Mouse (Mus musculus) thymus, adult 18-20 months (tissue): ENCODE results near the gene Zfp277.

ENCODE experiments used
- DNase-seq, 2 experiments: peaks; one replicate each; pipeline ENCODE4 v3.0.0; 2022; ENCODE audit warnings: mixed read lengths in 2 of 2

Gene Zfp277

GRCm38 (mm10) chr12:40438049-40438448, 7.7 kb downstream of the Zfp277 start:
- DNase-seq = no peak

DNA sequence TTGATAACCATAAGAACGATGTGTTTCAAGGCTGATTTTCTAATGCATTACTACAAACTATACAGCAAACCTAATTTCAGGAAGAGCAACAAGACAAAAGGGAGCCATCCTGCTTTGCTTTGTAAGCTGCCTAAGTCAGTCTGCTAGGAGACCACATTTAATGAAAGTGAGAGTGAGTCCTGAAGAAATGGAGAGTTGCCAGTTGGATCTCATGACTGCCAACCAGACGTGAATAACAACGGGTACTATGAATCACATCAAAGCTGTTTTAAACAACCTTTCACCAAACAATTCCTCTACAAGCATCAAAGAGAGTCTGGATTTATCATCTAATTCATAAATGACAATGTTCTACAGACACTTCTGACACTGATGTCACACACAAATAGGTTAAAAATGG, 11.6 kb downstream of the Zfp277 start:
- DNase-seq = no peak

DNA sequence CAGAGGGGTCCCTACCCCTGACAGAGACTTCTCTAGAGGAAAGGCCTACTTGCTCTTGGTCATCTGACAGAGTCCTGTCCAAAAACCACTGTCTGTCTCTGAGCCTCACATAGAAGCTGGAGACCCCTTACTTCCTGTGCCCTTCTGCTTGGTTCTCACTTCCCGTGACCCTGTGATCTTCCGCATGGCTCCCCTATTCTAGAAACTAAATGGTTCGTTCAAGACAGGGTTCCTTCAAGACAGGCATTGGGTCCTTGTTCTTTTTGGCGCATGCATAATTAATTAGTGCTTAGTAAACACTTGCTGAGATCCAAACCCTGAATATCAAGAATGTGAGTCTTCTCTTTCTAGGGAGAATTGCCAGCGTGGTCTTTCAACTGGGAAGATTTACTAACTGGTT, 14.6 kb downstream of the Zfp277 start:
- DNase-seq = no peak

GRCm38 (mm10) chr12:40429976-40430375, 15.7 kb downstream of the Zfp277 start:
- no peak for DNase-seq

DNA sequence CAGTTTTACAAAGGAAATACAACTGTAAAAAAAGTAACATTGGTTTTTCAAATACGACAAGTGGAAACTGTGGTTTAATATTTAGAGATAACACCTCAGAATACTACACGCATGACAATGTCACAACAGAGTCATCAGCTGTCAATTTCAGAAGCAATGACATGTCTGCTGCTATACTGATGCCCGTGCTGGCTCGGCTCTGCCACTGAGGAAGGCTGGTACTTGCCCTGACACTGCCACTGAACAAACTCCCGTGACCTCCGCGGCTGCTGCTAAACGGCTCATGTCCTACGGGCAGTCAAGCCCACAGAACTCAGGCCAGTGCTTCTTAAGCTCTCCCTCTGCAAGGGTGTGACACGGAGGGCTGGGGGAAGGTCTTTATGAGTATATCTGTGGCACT, 18.1 kb downstream of the Zfp277 start:
- no peak for DNase-seq

- no peak for DNase-seq
Measured at GRCm38 (mm10) chr12:40424991-40425390, 20.7 kb downstream of the Zfp277 start.

GRCm38 (mm10) chr12:40417257-40417656, 28.4 kb downstream of the Zfp277 start:
- no peak for DNase-seq

DNA sequence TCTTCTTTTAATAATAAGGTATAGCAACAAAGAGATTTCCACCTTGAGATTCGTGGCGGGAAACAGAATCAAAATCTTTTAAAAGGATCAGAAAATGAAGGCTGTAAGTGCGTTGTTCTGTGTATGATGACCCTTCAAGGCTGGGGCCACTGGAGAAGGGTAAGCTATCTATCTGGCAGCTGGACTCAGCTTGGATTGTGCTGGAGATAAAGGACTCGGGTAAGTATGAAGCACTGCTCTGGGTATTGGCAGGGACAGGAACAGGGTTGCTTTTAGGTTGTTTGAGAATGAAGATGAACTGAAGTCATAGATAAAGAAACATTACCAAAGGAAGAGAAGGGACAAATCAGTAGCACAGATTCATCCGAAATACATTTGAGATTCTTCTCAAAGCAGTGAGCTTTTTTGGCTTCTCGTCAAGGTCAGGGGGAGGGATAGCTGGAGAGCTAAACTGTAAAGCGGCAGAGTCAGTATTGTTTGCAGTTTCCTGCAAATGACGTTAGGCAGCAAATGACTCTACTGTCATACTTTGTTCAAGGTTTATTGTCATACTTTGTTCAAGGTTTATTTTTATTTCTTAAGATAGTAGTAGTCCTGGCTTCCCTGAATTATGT, 30.3 kb downstream of the Zfp277 start:
- DNase-seq = no peak

DNA sequence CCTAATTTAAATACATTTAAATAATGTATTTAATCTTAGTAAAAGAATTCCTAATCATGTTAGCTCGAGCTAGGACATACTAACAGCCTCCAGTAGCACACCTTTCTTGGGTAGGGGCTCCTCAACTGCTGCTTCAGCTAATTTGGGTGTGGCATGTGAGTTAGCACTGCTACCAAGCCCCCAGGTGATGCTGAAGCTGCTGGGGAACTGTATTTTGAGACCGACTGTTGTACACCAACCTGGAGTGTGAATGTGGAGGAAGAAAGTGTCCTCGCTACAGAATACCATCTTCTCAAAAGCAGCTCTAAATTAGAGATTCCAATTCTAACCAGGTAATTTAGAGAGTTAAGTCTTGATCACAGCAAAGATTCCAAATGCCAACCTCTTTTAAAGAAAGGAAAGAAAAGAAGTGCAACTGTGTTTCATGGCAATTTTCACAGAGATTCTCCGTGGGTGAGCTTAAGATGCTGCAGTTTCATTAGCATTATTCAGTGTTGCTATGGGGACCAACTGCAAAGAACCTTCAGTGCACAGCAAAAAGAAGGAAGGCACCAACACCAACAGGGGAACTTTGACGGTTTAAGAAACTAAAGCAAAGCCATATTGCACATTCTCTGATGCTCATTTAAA, 30.9 kb downstream of the Zfp277 start:
- no peak for DNase-seq

GRCm38 (mm10) chr12:40399812-40400211, 45.9 kb downstream of the Zfp277 start:
- no peak for DNase-seq

- DNase-seq = no peak
Measured at GRCm38 (mm10) chr12:40399386-40399785, 46.3 kb downstream of the Zfp277 start.

- DNase-seq = no peak
Measured at GRCm38 (mm10) chr12:40398916-40399315, 46.8 kb downstream of the Zfp277 start.

- DNase-seq = no peak
Measured at GRCm38 (mm10) chr12:40392869-40393268, 52.8 kb downstream of the Zfp277 start.

DNA sequence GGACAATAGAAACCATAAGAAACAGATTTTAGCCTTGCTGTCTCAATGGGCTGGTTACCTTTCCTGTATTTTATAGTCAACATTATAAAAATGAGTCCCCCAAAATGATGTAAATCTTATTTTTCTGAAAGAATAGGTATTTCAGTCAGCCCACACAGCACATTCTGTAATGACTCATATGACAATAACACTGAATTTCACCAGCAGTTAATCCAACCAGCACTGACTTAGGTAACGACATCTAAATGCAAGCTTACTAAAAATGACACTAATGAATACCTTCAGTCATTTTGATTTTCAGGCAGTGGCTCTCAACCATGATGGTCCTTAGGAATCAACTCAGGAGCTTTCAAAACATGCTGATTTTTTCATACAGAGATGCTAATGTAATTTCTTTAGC, 54.4 kb downstream of the Zfp277 start:
- DNase-seq = no peak

DNA sequence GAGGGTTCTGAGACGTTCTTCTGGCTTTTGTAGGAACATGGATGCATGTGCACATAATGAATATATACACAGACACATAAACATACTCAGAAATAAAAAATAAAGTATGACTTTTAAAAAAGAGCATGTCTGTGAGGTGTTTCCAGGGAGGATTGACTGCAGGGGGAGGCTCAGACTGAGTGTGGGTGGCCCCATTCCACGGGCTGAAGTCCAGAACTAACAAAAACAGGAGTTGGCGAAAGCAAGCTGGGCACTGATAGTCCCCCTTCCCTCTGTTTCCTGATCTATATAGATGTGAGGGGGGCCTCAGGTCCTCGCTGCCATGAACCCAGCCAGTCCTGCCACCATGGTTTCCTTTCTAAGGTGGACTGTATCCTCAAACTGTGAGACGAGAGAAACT, 57.9 kb downstream of the Zfp277 start:
- no peak for DNase-seq

DNA sequence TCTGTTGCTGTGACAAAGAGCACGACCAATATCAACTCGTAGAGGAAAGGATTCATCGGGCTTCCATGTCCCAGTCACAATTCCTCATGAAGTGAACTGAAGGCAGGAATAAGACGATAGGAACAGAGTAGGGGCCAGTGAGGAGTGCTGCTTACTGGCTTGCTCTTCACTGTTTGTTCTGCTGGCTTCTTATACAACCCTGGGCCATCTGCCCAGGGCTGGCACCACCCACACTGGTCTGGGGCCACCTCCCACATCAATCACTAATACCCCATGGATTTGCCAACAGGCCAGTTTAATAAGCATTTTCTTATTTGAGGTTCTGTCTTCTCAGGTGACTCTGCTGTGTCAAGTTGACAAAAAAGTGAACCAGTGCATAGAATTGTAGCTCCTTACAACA, 60.4 kb downstream of the Zfp277 start:
- no peak for DNase-seq

DNA sequence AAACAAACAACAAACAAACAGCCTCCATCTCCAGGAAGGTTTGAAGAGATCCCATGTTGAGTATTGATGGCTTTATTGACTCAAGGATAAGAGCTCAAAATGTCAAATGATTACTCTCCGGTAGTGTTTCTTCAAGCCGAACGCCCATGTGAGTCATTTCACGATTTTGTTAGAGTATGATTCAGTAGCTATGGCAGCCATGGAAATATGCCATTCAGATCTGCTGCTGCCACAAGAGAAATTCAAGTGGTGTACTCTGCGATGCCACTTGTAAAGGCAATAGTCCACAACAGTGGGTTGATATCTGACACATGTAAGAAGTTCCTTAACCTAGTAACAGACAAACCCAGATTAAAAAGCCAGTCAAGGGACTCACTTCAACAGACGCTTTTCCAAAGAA, 62.0 kb downstream of the Zfp277 start:
- no peak for DNase-seq

DNA sequence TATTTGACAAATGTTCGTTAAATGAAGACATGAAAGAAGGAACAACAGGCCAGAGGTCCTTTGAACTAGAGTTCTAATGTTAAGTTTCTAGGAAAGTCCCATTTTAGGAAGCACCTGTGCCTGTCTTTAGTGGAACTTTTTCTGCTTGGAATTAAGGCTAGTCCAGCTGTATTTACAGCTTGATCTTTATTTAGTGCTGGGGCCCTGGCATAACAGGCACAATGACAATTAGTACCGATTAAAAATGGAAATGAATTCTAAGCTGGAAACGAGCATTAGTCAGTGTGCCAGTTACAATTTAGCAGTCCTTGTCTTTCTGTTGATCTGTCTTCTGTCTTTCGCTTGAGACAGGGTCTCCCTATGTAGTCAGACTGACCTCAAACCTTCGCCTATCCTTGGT, 63.2 kb downstream of the Zfp277 start:
- DNase-seq = no peak

DNA sequence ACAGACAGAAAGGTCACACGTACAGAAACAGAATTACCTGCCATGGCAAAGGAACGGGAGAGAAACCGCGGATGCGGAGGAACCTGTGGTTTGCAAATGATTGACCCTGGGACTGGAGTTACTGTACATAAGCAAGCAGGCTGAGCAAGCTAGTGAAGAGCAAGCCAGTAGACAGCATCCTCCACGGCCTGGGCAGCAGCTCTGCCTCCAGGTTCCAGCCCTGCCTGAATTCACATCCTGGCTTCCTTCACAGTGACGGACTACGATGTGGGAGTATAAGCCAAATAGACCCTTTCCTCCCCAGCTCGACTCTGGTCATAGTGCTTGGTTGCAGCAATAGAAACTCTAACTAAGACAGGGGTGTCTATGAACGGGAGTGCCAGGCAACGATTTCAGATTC, 63.9 kb downstream of the Zfp277 start:
- DNase-seq = no peak

DNA sequence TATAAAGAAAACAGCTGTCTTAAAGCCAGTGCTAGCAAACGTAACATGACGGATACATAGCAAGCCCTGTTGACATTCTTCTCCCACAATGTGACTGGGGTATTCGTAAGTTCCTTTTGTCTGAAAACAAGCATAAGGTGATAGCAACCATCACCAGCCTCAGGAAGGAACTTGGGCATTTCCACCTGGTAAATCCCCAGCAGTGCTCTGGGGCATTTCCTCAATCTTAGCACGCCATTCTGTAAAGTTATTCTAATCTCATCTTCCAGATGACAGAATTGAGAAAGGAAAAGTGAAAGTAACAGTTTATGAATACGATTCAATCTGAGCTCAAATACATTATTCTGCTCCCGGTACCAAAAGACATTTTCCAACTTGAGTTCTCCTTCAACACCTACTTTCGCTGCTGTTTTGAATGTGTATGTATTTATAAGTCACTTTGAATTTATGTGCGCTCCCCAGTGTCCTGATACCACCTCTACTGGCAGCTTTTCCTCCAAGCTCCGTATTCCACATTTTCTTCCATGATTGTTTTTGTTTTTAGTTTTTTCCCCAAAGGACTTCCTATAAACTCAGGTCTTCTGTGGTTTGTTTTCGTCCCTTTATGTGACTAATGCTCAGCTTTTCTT, 64.4 kb downstream of the Zfp277 start:
- DNase-seq = no peak

DNA sequence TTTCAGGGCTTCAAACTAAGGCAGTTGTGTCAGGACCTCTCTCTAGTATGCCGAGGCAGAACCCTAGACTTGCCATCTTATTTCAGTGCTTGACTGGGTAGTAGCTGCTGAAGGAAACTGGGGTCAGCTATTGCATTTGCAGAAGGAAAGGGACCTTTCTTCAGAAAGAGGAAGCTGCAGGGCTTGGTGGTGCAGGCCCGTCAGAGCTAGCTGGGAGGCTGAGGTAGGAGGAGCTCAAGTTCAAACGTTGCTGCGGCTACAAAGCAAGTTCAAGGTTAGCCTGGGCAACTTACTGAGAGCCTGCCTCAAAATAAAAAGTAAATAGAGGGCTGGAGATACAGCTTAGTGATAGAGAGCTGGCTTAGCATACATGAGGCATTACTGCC, 66.2 kb downstream of the Zfp277 start:
- DNase-seq = no peak

- DNase-seq = no peak
Measured at GRCm38 (mm10) chr12:40378621-40379537, 66.8 kb downstream of the Zfp277 start.

GRCm38 (mm10) chr12:40351879-40352278, 93.8 kb downstream of the Zfp277 start:
- DNase-seq = no peak

DNA sequence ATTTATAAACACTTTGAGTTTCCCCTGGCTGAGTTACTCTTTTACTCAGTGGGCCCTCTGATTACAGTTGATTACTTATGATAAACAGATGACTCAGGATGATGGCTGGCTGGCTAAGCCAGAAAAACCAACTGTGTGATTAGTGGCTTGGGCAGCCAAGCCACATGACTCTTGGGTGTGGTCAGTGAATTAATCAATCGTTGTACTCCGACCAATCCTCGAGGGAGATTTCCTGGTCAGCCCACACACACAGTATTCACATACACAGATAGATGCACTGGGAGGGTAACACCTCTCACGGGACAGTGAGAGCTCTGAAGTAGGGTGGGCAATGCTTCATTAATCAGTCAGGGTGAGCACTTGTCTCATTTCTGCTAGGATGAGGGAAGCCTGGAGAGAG, 97.5 kb downstream of the Zfp277 start:
- no peak for DNase-seq
